Mouse (Mus musculus) heart, postnatal 0 days (tissue): ENCODE measurements at regions not wholly inside any gene's neighbourhood (a gene's known extent, or its start where the extent isn't known, plus 50 kb on each side); places are given as distances from the start of the nearest gene placed in this dataset.

Source experiments
- CTCF ChIP-seq: IDR thresholded peaks from 2 replicates; pipeline ENCODE4 v1.5.1; 2016; ENCODE audit warnings: antibody characterized with exemption, control low read depth, low read depth
- EP300 ChIP-seq: IDR thresholded peaks from 2 replicates; pipeline ENCODE4 v1.6.1; 2016; ENCODE audit warnings: antibody characterized with exemption, low read depth

DNA sequence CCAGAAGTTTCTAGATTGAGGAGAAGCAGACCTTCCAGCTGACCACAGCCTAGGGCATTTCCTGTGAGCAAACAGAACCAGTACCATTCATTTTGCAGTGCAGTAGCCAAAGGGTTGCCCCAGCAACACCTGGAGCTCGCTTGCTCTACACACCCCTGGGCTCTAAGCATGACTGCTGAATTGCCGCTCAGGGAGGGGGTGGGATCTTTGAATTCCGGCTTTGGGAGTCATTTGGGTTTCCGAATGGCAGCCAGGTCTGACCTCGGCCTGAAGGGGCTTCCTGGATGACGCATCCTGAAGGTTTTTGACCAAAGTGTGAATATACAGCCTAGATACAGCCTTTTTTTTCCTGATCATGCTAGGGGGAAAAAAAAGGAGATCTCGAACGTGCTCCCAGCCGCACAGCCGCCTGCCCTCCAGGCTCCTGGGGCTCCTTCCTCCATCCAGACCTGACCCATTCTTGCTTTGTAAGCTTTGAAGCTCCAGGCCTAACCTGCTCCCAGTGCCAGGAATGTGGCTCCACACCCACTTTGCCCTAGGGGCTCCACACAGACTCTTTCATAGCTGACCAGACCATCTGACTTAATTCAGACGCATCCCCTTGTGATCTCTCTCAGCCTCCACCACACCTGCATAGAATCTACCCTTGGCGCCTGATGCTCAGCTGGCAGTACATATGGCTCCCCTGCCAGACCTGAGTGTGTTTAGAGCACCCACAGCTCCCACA lies 91.1 kb upstream of the Tle3 start:
- TF ChIP-seq CTCF (no peak), EP300 (no peak)
